Mouse (Mus musculus) cortical plate, adult 2 months (tissue): Measurements from ENCODE around the gene Dnajb4.

ENCODE experiments used
- CTCF ChIP-seq: fragments of 200-500 bp; IDR thresholded peaks from 2 replicates; pipeline ENCODE4 v1.5.1; 2011; ENCODE audit warnings: mild to moderate bottlenecking, control low read depth, low read length; ENCODE audit not compliant: insufficient read depth; ENCODE audit errors: extremely low read depth
- POLR2A ChIP-seq: fragments of 200-500 bp; IDR thresholded peaks from 2 replicates; pipeline ENCODE4 v1.6.1; 2011; ENCODE audit warnings: mild to moderate bottlenecking, low read length, control low read depth; ENCODE audit not compliant: insufficient read depth; ENCODE audit errors: extremely low read depth

GRCm38 (mm10) chr3:152202942-152203341, 7.2 kb downstream of the Dnajb4 start:
- TF ChIP-seq CTCF (no peak), POLR2A (no peak)
